Mouse (Mus musculus): ENCODE data around the gene E430018J23Rik. TPM values are rescaled to one million over a fixed set of nuclear protein-coding genes. Genes with fewer than 3 reads are reported as not detected.
A peak's percentile ranks its signal among the peaks of the same experiment; 100 is the strongest.
"Not testable (repeated sequence)": the region's sequence is repeated elsewhere in the genome, so short reads cannot be mapped to it uniquely, and the experiment has no call there.

Gene E430018J23Rik
- 6.7 and 7.0 TPM in 2 replicates for polyA plus RNA-seq (2015; fragmentation: Nextera tagmentation; extraction: Ambion mirVana)

- peak within 1 kb of the TSS; percentile 85 for H3K27ac ChIP-seq
- H3K4me3 ChIP-seq, result peak within 1 kb of the TSS; percentile 66
- peak within 1 kb of the TSS; percentile 86 for H3K4me2 ChIP-seq
- H3K9me3 ChIP-seq, result no peaks in the 10 kb centered on the region
- peak within 1 kb of the TSS; percentile 82 for H3K9ac ChIP-seq
- H3K36me3 ChIP-seq, result peaks cover 7% of the 10 kb centered on the region; the same call in 1 of the 2 replicates
- H3K4me1 ChIP-seq, result peaks cover 13% of the 10 kb centered on the region
- H3K27me3 ChIP-seq, result no peaks in the 10 kb centered on the region
- under 1% methylated on average over 45 of the region's 45 CpGs for WGBS
- ATAC-seq (ENCODE audit: borderline replicate concordance, extremely low read depth, low FRiP score, low TSS enrichment), result peak; percentile 94
These were observed at the start of gene E430018J23Rik for GRCm38 (mm10) chr7:127393157-127393943. TSS of gene E430018J23Rik (minus strand) at chr7:127393629.

GRCm38 (mm10) chr7:127437724-127438123 lies 44.3 kb upstream of the E430018J23Rik start:
- 90% methylated on average over 3 of the region's 3 CpGs for WGBS
- no peak overlapping the region for H3K4me3 ChIP-seq
- H3K27me3 ChIP-seq, result no peaks in the 10 kb centered on the region
- H3K4me2 ChIP-seq, result no peak overlapping the region
- no peak overlapping the region for H3K27ac ChIP-seq
- H3K4me1 ChIP-seq, result no peaks in the 10 kb centered on the region
- H3K36me3 ChIP-seq, result peaks cover 7% of the 10 kb centered on the region; the same call in 1 of the 2 replicates
- no peak overlapping the region for H3K9ac ChIP-seq
- H3K9me3 ChIP-seq, result no peaks in the 10 kb centered on the region
- no peak for ATAC-seq (ENCODE audit: borderline replicate concordance, extremely low read depth, low FRiP score, low TSS enrichment)

GRCm38 (mm10) chr7:127435206-127435605 lies 41.8 kb upstream of the E430018J23Rik start:
- no peaks in the 10 kb centered on the region for H3K36me3 ChIP-seq
- H3K27me3 ChIP-seq, result no peaks in the 10 kb centered on the region
- H3K9ac ChIP-seq, result no peak overlapping the region
- 86% methylated on average over 4 of the region's 4 CpGs for WGBS
- H3K9me3 ChIP-seq, result no peaks in the 10 kb centered on the region
- no peak overlapping the region for H3K4me2 ChIP-seq
- no peak overlapping the region for H3K27ac ChIP-seq
- no peaks in the 10 kb centered on the region for H3K4me1 ChIP-seq
- H3K4me3 ChIP-seq, result no peak overlapping the region
- no peak for ATAC-seq (ENCODE audit: borderline replicate concordance, extremely low read depth, low FRiP score, low TSS enrichment)

- no peaks in the 10 kb centered on the region for H3K9me3 ChIP-seq
- H3K4me3 ChIP-seq, result no peak overlapping the region
- H3K27me3 ChIP-seq, result peaks cover 5% of the 10 kb centered on the region; the same call in 1 of the 2 replicates
- no peak overlapping the region for H3K4me2 ChIP-seq
- no peaks in the 10 kb centered on the region for H3K36me3 ChIP-seq
- 45% methylated on average over 3 of the region's 3 CpGs for WGBS
- ATAC-seq (ENCODE audit: borderline replicate concordance, extremely low read depth, low FRiP score, low TSS enrichment), result no peak
- peaks cover 7% of the 10 kb centered on the region for H3K4me1 ChIP-seq
- no peak overlapping the region for H3K27ac ChIP-seq
- no peak overlapping the region for H3K9ac ChIP-seq
These were observed 32.9 kb upstream of the E430018J23Rik start for GRCm38 (mm10) chr7:127426354-127426753.

- H3K27me3 ChIP-seq, result peaks cover 5% of the 10 kb centered on the region; the same call in 1 of the 2 replicates
- H3K36me3 ChIP-seq, result no peaks in the 10 kb centered on the region
- no peak overlapping the region for H3K4me3 ChIP-seq
- peaks cover 11% of the 10 kb centered on the region for H3K4me1 ChIP-seq
- no peak for ATAC-seq (ENCODE audit: borderline replicate concordance, extremely low read depth, low FRiP score, low TSS enrichment)
- no peaks in the 10 kb centered on the region for H3K9me3 ChIP-seq
- no peak overlapping the region for H3K9ac ChIP-seq
- 75% methylated on average over 2 of the region's 2 CpGs for WGBS
- no peak overlapping the region for H3K27ac ChIP-seq
- no peak overlapping the region for H3K4me2 ChIP-seq
These were observed 32.5 kb upstream of the E430018J23Rik start for GRCm38 (mm10) chr7:127425911-127426310.

- H3K27me3 ChIP-seq, result peaks cover 5% of the 10 kb centered on the region; the same call in 1 of the 2 replicates
- no peaks in the 10 kb centered on the region for H3K36me3 ChIP-seq
- no peak overlapping the region for H3K4me3 ChIP-seq
- peaks cover 12% of the 10 kb centered on the region for H3K4me1 ChIP-seq
- H3K4me2 ChIP-seq, result no peak overlapping the region
- WGBS, result 87% methylated on average over 3 of the region's 3 CpGs
- H3K9me3 ChIP-seq, result no peaks in the 10 kb centered on the region
- no peak overlapping the region for H3K27ac ChIP-seq
- no peak overlapping the region for H3K9ac ChIP-seq
- ATAC-seq (ENCODE audit: borderline replicate concordance, extremely low read depth, low FRiP score, low TSS enrichment), result no peak
These were observed 31.9 kb upstream of the E430018J23Rik start for GRCm38 (mm10) chr7:127425291-127425690.

- Histone ChIP-seq H3K36me3 (peaks cover 9% of the 10 kb centered on the region; the same call in 1 of the 2 replicates), H3K4me3 (peak overlapping the region; percentile 82), H3K9ac (peak overlapping the region; percentile 85), H3K27ac (no peak overlapping the region), H3K9me3 (no peaks in the 10 kb centered on the region), H3K4me1 (peaks cover 12% of the 10 kb centered on the region), H3K4me2 (peak overlapping the region; percentile 92), H3K27me3 (peaks cover 5% of the 10 kb centered on the region; the same call in 1 of the 2 replicates)
- WGBS, result 0% methylated on average over 15 of the region's 15 CpGs
- no peak for ATAC-seq (ENCODE audit: borderline replicate concordance, extremely low read depth, low FRiP score, low TSS enrichment)
These were observed 28.8 kb upstream of the E430018J23Rik start for GRCm38 (mm10) chr7:127422247-127422646.

GRCm38 (mm10) chr7:127421388-127422191 lies 28.2 kb upstream of the E430018J23Rik start, which contains the start of gene Zfp688:
TSS of gene Zfp688 (minus strand) at chr7:127422068.
- peak within 1 kb of the TSS; percentile 56; the same call in 1 of the 2 replicates for H3K27ac ChIP-seq
- H3K27me3 ChIP-seq, result peaks cover 5% of the 10 kb centered on the region; the same call in 1 of the 2 replicates
- H3K4me1 ChIP-seq, result peaks cover 12% of the 10 kb centered on the region
- no peaks in the 10 kb centered on the region for H3K9me3 ChIP-seq
- H3K36me3 ChIP-seq, result peaks cover 9% of the 10 kb centered on the region; the same call in 1 of the 2 replicates
- peak within 1 kb of the TSS; percentile 82 for H3K4me3 ChIP-seq
- peak within 1 kb of the TSS; percentile 92 for H3K4me2 ChIP-seq
- peak within 1 kb of the TSS; percentile 85 for H3K9ac ChIP-seq
- ATAC-seq (ENCODE audit: borderline replicate concordance, extremely low read depth, low FRiP score, low TSS enrichment), result peak; percentile 95
- WGBS, result under 1% methylated on average over 48 of the region's 48 CpGs

- no peak overlapping the region for H3K4me3 ChIP-seq
- no peaks in the 10 kb centered on the region; the same call in 1 of the 2 replicates for H3K4me1 ChIP-seq
- no peaks in the 10 kb centered on the region for H3K9me3 ChIP-seq
- no peak overlapping the region for H3K4me2 ChIP-seq
- no peak for ATAC-seq (ENCODE audit: borderline replicate concordance, extremely low read depth, low FRiP score, low TSS enrichment)
- H3K27me3 ChIP-seq, result no peaks in the 10 kb centered on the region
- WGBS, result 58% methylated on average over 2 of the region's 2 CpGs
- no peak overlapping the region for H3K9ac ChIP-seq
- no peaks in the 10 kb centered on the region for H3K36me3 ChIP-seq
- no peak overlapping the region for H3K27ac ChIP-seq
These were observed 18.0 kb upstream of the E430018J23Rik start for GRCm38 (mm10) chr7:127411418-127411817.

GRCm38 (mm10) chr7:127406002-127406987 lies 12.9 kb upstream of the E430018J23Rik start, which contains the start of gene Zfp764:
TSS of gene Zfp764 (minus strand) at chr7:127406822.
- not testable (repeated sequence) for H3K9me3 ChIP-seq, H3K4me1 ChIP-seq, H3K36me3 ChIP-seq, H3K27me3 ChIP-seq
- 3% methylated on average over 40 of the region's 40 CpGs for WGBS
- ATAC-seq (ENCODE audit: borderline replicate concordance, extremely low read depth, low FRiP score, low TSS enrichment), result peak; percentile 88
- Histone ChIP-seq H3K4me2 (peak within 1 kb of the TSS; percentile 95), H3K27ac (peak within 1 kb of the TSS; percentile 69), H3K4me3 (peak within 1 kb of the TSS; percentile 58), H3K9ac (peak within 1 kb of the TSS; percentile 79)

GRCm38 (mm10) chr7:127404101-127404500 lies 10.7 kb upstream of the E430018J23Rik start:
- not testable (repeated sequence) for ATAC-seq (ENCODE audit: borderline replicate concordance, extremely low read depth, low FRiP score, low TSS enrichment); H3K27me3 ChIP-seq; H3K4me1 ChIP-seq; H3K4me3 ChIP-seq; H3K36me3 ChIP-seq; H3K4me2 ChIP-seq; H3K9me3 ChIP-seq; H3K9ac ChIP-seq; H3K27ac ChIP-seq
- 94% methylated on average over 6 of the region's 6 CpGs for WGBS
